Mouse (Mus musculus): ENCODE measurements around the gene Slc44a4.
"Not testable (repeated sequence)": the region's sequence is repeated elsewhere in the genome, so short reads cannot be mapped to it uniquely, and the experiment has no call there.

The Slc44a4 gene

GRCm38 (mm10) chr17:34941344-34942041 is 27.2 kb downstream of the Slc44a4 start:
- no peak for DNase-seq (ENCODE audit: low read depth in 2 of 2, low spot score in 2 of 2)

- no peak for DNase-seq (ENCODE audit: low read depth in 2 of 2, low spot score in 2 of 2)
Measured at GRCm38 (mm10) chr17:34943128-34943815, 29.0 kb downstream of the Slc44a4 start.

DNA sequence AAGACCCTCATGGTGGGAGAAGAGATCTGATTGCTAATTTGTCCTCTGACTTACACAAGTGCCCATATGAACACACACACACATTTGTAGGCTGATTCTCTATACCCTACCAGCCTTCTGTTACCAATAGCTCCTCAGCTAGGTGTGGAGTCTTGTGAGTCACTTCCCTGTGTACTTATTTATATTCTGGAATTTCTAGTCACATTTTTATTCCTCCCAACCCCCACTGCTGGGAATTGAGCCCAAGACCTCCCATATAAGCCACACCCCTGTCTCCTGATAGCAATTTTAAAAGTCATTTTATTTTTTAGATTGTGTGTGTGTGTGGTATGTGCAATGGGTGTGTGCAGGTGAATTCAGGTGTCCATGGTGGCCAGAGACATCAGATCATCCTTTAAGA is 30.1 kb downstream of the Slc44a4 start:
- no peak for DNase-seq (ENCODE audit: low read depth in 2 of 2, low spot score in 2 of 2)

DNA sequence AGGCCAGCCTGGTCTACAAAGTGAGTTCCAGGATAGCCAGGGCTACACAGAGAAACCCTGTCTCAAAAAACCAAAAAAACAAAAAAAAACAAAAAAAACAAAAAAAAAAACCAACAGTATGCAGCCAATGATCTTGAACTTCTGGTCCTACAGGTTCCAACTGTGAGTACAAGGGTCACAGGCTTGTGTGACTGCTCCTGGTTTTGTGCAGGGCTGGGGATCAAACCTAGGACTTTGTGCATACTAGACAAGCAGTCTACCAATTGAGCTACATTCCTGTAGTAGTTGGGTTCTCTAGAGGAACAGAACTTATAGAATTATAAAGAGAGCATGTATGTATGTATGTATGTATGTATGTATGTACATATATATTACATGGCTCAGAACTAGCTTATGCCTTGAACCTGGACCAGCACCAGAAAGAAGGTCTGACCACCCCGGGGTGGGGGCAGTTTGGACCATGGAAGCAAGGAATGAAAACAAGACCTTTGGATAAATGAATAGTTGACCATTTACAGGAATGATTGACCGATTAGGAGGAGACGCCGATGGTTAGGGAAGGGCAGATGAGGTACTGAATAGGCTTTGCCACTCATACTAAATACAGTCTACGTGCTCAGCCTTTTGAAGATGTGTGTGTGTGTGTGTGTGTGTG is 32.3 kb downstream of the Slc44a4 start:
- no peak for DNase-seq (ENCODE audit: low read depth in 2 of 2, low spot score in 2 of 2)

DNA sequence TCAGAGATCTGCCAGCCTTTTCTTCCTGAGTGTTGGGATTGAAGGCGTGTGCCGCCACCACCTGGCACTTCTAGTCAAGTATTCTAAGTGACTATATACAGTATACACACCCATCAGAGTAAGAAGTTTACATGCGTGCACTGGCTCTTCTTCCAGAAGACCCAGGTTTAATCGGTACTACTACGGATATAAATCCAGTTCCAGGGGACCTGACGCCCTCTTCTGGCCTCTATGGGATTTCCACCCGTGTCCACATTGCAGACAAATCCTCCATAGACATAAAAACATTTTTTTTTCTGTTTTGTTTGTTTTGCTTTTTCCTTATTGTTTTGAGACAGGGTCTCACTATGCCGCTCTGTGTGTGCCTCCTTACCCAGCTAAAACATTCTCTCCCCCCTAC is 33.3 kb downstream of the Slc44a4 start:
- DNase-seq (ENCODE audit: low read depth in 2 of 2, low spot score in 2 of 2), result peak in 1 of 2 experiments; percentile 19

- not testable (repeated sequence) for DNase-seq (ENCODE audit: low read depth in 2 of 2, low spot score in 2 of 2)
Measured at GRCm38 (mm10) chr17:34948721-34949552, 34.7 kb downstream of the Slc44a4 start.

DNA sequence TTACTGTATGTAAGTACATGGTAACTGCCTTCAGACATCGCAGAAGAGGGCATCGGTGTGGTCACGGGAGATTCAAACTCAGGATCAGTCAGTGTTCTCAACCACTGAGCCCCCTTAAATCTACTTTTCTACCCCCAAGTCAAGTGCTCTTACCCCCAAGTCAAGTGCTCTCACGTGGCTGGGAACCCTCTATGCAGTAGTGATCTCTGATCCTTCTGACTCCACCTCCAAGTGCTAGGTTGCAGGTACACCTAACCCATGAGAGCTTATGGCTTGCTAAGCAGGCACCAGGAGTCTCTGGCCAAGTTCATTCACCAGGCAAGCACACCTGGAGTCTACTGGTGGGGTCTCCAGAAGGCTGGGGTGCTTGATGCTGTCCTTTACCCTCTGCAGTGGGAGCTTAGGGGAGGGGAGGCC is 35.3 kb downstream of the Slc44a4 start:
- no peak for DNase-seq (ENCODE audit: low read depth in 2 of 2, low spot score in 2 of 2)

GRCm38 (mm10) chr17:34950514-34951455 is 36.5 kb downstream of the Slc44a4 start:
- DNase-seq (ENCODE audit: low read depth in 2 of 2, low spot score in 2 of 2), result no peak

GRCm38 (mm10) chr17:34951636-34952377 is 37.5 kb downstream of the Slc44a4 start:
- peak in 1 of 2 experiments; percentile 11 for DNase-seq (ENCODE audit: low read depth in 2 of 2, low spot score in 2 of 2)

GRCm38 (mm10) chr17:34952378-34953040 is 38.2 kb downstream of the Slc44a4 start:
- DNase-seq (ENCODE audit: low read depth in 2 of 2, low spot score in 2 of 2), result peak; percentile 67

GRCm38 (mm10) chr17:34953258-34953657 is 39.0 kb downstream of the Slc44a4 start:
- no peak for DNase-seq (ENCODE audit: low read depth in 2 of 2, low spot score in 2 of 2)

- DNase-seq (ENCODE audit: low read depth in 2 of 2, low spot score in 2 of 2), result no peak
Measured at GRCm38 (mm10) chr17:34953904-34954303, 39.6 kb downstream of the Slc44a4 start.

DNA sequence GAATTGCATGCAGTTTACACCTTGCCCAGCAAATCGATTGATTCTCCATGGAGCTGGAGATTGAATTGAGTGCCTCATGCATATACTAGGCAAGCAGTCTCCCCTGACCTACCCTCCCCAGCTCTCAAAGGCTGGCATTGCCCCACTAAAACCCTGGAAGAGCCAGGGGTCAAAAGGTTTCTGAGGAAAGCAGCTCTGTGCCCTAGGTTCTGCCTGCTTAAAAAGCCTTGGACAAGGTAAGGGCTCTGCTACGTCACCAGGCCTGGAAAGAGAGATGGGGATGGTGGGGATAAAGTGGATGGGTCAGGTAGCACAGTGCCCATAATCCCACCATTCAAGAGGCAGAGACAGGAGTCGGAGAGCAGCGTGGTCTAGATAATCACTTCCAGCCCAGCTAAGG is 40.6 kb downstream of the Slc44a4 start:
- no peak for DNase-seq (ENCODE audit: low read depth in 2 of 2, low spot score in 2 of 2)

GRCm38 (mm10) chr17:34955884-34956283 is 41.6 kb downstream of the Slc44a4 start:
- no peak for DNase-seq (ENCODE audit: low read depth in 2 of 2, low spot score in 2 of 2)

GRCm38 (mm10) chr17:34956340-34956739 is 42.1 kb downstream of the Slc44a4 start:
- no peak for DNase-seq (ENCODE audit: low read depth in 2 of 2, low spot score in 2 of 2)

- not testable (repeated sequence) for DNase-seq (ENCODE audit: low read depth in 2 of 2, low spot score in 2 of 2)
Measured at GRCm38 (mm10) chr17:34957291-34957690, 43.0 kb downstream of the Slc44a4 start.

GRCm38 (mm10) chr17:34957966-34958365 is 43.7 kb downstream of the Slc44a4 start:
- not testable (repeated sequence) for DNase-seq (ENCODE audit: low read depth in 2 of 2, low spot score in 2 of 2)

DNA sequence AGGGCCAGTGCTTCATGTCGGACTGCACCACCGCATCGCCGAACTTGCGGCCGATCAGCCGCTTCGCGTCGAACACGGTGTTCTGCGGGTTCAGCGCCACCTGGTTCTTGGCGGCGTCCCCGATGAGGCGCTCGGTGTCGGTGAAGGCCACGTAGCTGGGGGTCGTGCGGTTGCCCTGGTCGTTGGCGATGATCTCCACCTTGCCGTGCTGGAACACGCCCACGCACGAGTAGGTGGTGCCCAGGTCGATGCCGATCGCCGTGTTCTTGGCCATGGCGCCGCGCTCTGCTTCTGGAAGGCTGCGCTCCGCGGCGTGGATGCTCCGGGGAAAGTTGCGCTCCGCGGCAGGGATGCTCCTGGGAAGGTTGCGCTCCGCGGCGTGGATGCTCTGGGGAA is 44.5 kb downstream of the Slc44a4 start:
- DNase-seq (ENCODE audit: low read depth in 2 of 2, low spot score in 2 of 2), result not testable (repeated sequence)

Measured in CD8-positive naive resting alpha-beta T cell, adult 2 months (primary cell).